In the genomic region with DNA sequence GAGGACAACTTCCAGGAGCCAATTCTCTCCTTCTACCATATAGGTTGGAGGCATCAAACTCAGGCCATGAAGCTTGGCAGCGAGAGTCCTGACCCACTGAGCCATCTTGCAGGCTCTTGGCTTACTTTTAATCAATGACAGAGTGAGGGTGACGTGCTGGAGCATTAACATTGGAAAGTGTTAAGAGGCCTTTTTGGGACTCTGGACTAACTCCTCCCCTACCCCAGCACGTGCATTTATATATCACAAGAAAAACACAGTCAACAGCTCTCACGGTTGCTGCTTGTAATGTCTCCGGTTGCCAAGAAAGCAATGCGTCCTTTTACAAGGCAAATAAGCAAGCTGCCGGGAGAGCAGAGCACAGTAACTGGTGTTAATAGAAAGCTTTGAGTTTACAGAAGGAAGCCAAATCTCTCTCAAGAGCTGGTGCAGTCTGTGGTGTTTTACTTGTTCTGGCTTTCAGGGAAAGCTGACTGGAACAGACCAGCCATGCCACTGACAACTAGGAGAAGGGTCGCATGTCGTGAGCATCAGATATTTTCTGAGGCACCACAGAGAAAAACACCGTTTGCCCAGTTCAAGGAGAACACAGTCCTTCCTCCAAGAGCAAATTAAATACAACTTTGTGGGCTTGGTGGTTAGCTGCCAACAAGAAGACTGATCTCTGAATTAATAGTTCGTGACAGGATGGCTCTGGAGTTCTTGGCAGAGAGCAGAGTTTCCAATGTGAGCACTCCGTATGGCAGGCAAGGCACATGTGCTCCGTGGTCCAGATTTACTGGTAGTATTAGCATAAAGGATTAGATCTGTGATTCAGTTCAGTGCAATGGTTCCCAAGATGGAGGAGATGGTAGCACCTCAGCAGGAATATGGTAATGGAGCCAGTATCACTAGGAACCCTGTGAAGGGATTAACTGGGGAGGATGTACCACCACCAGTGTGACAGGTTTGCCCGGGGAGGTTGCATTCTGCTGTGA, we compare ENCODE assay signal across 8 mouse cellular contexts. TPM values are rescaled to one million over a fixed set of nuclear protein-coding genes. Genes with fewer than 3 reads are reported as not detected.
DNase-seq lines count a peak whose midpoint lies in the region; ATAC-seq and TF ChIP-seq lines count a peak whose summit lies in the region.

No protein-coding gene starts in this region.

- no peak for DNase-seq in heart, postnatal 14 days
- peak; percentile 61 for DNase-seq in brain, adult 2 months (ENCODE audit: low read depth, low spot score)
- peak; percentile 73 for DNase-seq in forebrain, postnatal 0 days
- DNase-seq in limb, embryonic 14.5 days (ENCODE audit: low spot score) = peak; percentile 66
- no peak for DNase-seq in left cerebral cortex, adult 9 months (ENCODE audit: low spot score in 2 of 2)
- DNase-seq in left cerebral cortex, adult 11 months (ENCODE audit: low spot score) = no peak
- no peak for DNase-seq in right cerebral cortex, adult 18-20 months

- TF ChIP-seq POLR2A in limb, embryonic 14.5 days (IDR thresholded peaks at IDR 0.05; ENCODE audit: borderline replicate concordance, extremely low read depth, insufficient read depth, insufficient read length) = no peak

- ATAC-seq in heart, embryonic 12.5 days (ENCODE audit: insufficient number of reproducible peaks, low FRiP score) = no peak
- peak; percentile 89 for ATAC-seq in forebrain, postnatal 0 days
- peak; percentile 44 for ATAC-seq in limb, embryonic 14.5 days (ENCODE audit: low FRiP score, low read depth)

- H3K36me3 ChIP-seq in heart, embryonic 12.5 days = no peaks in the 10 kb centered on the region
- no peaks in the 10 kb centered on the region for H3K36me3 ChIP-seq in forebrain, postnatal 0 days (ENCODE audit: insufficient read depth)
- no peaks in the 10 kb centered on the region for H3K36me3 ChIP-seq in limb, embryonic 14.5 days (ENCODE audit: control insufficient read depth, insufficient read depth, low read length)

- no peak overlapping the region for H3K9ac ChIP-seq in heart, embryonic 12.5 days
- no peak overlapping the region for H3K9ac ChIP-seq in forebrain, postnatal 0 days
- 0 out of 2 replicates have a peak overlapping the region, but pooled peaks have one; percentile 2 for H3K9ac ChIP-seq in limb, embryonic 14.5 days (ENCODE audit: low read depth, low read length, severe bottlenecking)

- peak overlapping the region; percentile 40 for H3K4me2 ChIP-seq in heart, embryonic 12.5 days
- peak overlapping the region; percentile 19; the same call in 1 of the 2 replicates for H3K4me2 ChIP-seq in forebrain, postnatal 0 days (ENCODE audit: low read depth)
- no peak overlapping the region; the same call in 1 of the 2 replicates for H3K4me2 ChIP-seq in limb, embryonic 14.5 days (replicated peaks; ENCODE audit: low read depth, low read length, severe bottlenecking)

- 16% methylated on average over 14 of the region's 14 CpGs for WGBS in heart, embryonic 12.5 days
- WGBS in forebrain, postnatal 0 days = 14% methylated on average over 14 of the region's 14 CpGs
- WGBS in limb, embryonic 14.5 days = 16% methylated on average over 14 of the region's 14 CpGs

- peaks cover 15% of the 10 kb centered on the region for H3K4me1 ChIP-seq in heart, embryonic 12.5 days (replicated peaks)
- peaks cover 16% of the 10 kb centered on the region for H3K4me1 ChIP-seq in forebrain, postnatal 0 days (ENCODE audit: insufficient read depth)
- H3K4me1 ChIP-seq in limb, embryonic 14.5 days (ENCODE audit: control insufficient read depth, insufficient read depth, low read length) = peaks cover 14% of the 10 kb centered on the region

- no peak for TF ChIP-seq CTCF in forebrain, postnatal 0 days (IDR thresholded peaks at IDR 0.05; ENCODE audit: low read depth)

- intact Hi-C loops in heart, postnatal 14 days (cut with DNase I) = no loop called here

- H3K27ac ChIP-seq in heart, embryonic 12.5 days (ENCODE audit: poor library complexity, severe bottlenecking) = no peak overlapping the region
- peak overlapping the region; percentile 64 for H3K27ac ChIP-seq in forebrain, postnatal 0 days (ENCODE audit: low read depth, low read length)
- H3K27ac ChIP-seq in limb, embryonic 14.5 days (replicated peaks; ENCODE audit: low read depth, low read length) = no peak overlapping the region

- H3K27me3 ChIP-seq in heart, embryonic 12.5 days (replicated peaks) = no peaks in the 10 kb centered on the region
- H3K27me3 ChIP-seq in forebrain, postnatal 0 days (ENCODE audit: insufficient read depth, low read length) = no peaks in the 10 kb centered on the region
- no peaks in the 10 kb centered on the region for H3K27me3 ChIP-seq in limb, embryonic 14.5 days (ENCODE audit: control insufficient read depth, insufficient read depth, low read length)

- H3K4me3 ChIP-seq in heart, embryonic 12.5 days = no peak overlapping the region
- no peak overlapping the region for H3K4me3 ChIP-seq in forebrain, postnatal 0 days (ENCODE audit: low read depth, low read length)
- H3K4me3 ChIP-seq in limb, embryonic 14.5 days (replicated peaks; ENCODE audit: low read length) = no peak overlapping the region

- H3K9me3 ChIP-seq in heart, embryonic 12.5 days (replicated peaks) = no peaks in the 10 kb centered on the region
- H3K9me3 ChIP-seq in forebrain, postnatal 0 days (ENCODE audit: low read length) = no peaks in the 10 kb centered on the region
- no peaks in the 10 kb centered on the region for H3K9me3 ChIP-seq in limb, embryonic 14.5 days (ENCODE audit: control insufficient read depth, low read length)

RNA-seq across cellular contexts. Expression of a gene that starts 36.5 kb away (rescaled TPM):
- polyA plus RNA-seq in heart, embryonic 12.5 days (2016; fragmentation: Nextera tagmentation; extraction: Ambion mirVana) = 3.5 and 4.3 TPM in 2 replicates
- total RNA-seq in heart, postnatal 14 days (2021) = 10 to 100 TPM; 15.6 to 18.6 TPM
- 12.2 and 16.4 TPM in 2 replicates for total RNA-seq in forebrain, postnatal 0 days (2014; rRNA removed)
- polyA plus RNA-seq in forebrain, postnatal 0 days (2015; fragmentation: Nextera tagmentation; extraction: Ambion mirVana) = 6.6 and 8.8 TPM in 2 replicates
- 14.5 and 17.0 TPM in 2 replicates for polyA plus RNA-seq in limb, embryonic 14.5 days (2012; rRNA removed)
- 9.1 and 11.3 TPM in 2 replicates for polyA plus RNA-seq in limb, embryonic 14.5 days (2014; fragmentation: Nextera tagmentation; extraction: Ambion mirVana)

Comparison
In these comparisons a context has a peak if more than half of its experiments do, and no peak if none do; other contexts are left out.
1. DNase-seq: peak in brain, adult 2 months (single experiment), forebrain, postnatal 0 days (single experiment) and limb, embryonic 14.5 days (single experiment); none in heart, postnatal 14 days (0 of 2), left cerebral cortex, adult 9 months (0 of 2), left cerebral cortex, adult 11 months (single experiment) and right cerebral cortex, adult 18-20 months (single experiment).